Mouse (Mus musculus) cortical plate, adult 2 months (tissue): ENCODE measurements around the gene Tfe3.

Experiments used
- CTCF ChIP-seq: fragments of 200-500 bp; IDR thresholded peaks from 2 replicates; pipeline ENCODE4 v1.5.1; 2011; ENCODE audit warnings: mild to moderate bottlenecking, control low read depth, low read length; ENCODE audit not compliant: insufficient read depth; ENCODE audit errors: extremely low read depth
- POLR2A ChIP-seq: fragments of 200-500 bp; IDR thresholded peaks from 2 replicates; pipeline ENCODE4 v1.6.1; 2011; ENCODE audit warnings: mild to moderate bottlenecking, low read length, control low read depth; ENCODE audit not compliant: insufficient read depth; ENCODE audit errors: extremely low read depth

- TF ChIP-seq POLR2A, result no peak
- no peak for TF ChIP-seq CTCF
These were observed 16.3 kb downstream of the Tfe3 start for GRCm38 (mm10) chrX:7778450-7779244.
